Mouse (Mus musculus) heart, postnatal 4 days (tissue): Measurements from ENCODE around the gene Gaa. TPM values are rescaled to one million over a fixed set of nuclear protein-coding genes. Genes with fewer than 3 reads are reported as not detected.
A peak's percentile ranks its signal among the peaks of the same experiment; 100 is the strongest.
"Not testable (repeated sequence)": the region's sequence is repeated elsewhere in the genome, so short reads cannot be mapped to it uniquely, and the experiment has no call there.

Experiments
- DNase-seq: peaks from one replicate; pipeline ENCODE4 v3.0.0; 2021
- total RNA-seq, 2 experiments: library from RNA; stranded (reverse); gene quantifications; 2 replicates each; pipeline ENCODE4 v1.2.3; 2021

The Gaa gene
- total RNA-seq, 2 experiments from 2014 or later, result 52.1 to 53.2 TPM

DNA sequence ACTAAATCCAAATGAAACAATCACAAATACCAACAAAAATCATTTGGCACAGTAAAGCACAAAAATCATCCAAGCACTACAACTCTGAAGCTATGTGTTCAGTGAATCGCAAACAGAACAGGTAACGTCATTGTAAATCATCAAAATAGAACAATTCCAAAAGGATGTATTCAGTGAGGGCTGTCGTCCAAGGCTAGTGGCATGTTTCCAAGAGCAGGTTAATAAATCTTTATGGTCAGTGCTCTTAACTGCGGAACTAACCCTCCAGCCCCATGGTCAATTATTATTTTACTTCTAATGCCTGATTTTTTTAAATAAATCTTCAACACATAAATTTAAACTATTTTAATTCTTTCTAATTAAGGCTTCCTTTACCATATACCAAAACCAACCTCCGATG, 11.1 kb upstream of the Gaa start:
- DNase-seq, result not testable (repeated sequence)

DNA sequence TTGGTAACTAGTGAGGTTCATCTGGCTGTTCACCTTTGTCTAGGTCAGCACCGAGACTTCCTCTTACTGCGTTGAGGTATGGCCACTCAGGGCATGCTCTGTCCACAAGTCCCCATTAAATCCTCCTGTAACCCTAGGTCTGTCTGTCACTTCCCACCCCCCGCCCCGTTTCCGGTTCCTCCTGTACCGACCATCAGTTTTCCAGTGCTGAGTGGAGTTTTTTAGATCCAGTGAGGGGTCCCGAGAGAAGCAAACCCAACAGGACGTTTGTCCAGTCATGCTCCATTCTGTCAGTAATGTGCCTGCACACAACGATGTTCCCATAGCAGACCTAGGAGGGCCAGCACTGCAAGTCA, 9.5 kb upstream of the Gaa start:
- no peak for DNase-seq

DNA sequence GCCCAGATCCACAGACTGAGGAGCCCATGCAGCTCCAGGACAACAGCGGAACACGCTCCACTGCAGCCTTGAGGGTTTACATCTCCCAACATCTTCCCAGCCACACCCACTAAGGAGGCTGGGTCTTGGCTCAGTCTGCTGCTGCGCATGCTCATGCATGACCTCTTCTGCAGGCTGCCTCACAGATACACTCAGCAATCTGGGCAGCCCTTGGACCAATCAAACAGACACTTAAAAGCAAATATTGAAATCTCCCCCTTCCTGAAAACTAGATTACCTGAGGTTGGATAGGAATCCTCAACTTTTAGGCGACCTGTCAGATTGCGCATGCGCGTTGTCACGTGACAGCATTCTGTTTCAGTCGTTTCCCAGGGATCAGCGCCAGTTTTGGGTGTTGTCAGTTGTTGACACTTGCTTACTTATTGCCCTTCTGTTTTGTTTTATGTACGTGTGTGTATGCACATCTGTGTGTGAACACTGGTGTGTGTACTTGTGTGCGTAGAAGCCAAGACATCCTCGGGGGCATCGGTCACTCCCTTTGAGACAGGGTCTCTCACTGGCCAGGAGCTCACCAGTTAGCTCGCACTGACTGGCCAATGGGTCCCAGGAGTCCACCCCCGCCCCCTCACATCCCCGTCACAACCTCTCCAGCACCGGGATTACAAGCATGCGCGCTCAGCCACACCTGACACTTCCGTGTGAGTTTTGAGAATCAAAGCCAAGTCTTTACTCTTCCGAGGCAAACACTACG, 8.9 kb upstream of the Gaa start:
- peak; percentile 70 for DNase-seq

GRCm38 (mm10) chr11:119259977-119260376, 7.7 kb upstream of the Gaa start:
- DNase-seq, result no peak

GRCm38 (mm10) chr11:119264413-119264812, 3.3 kb upstream of the Gaa start:
- no peak for DNase-seq

- DNase-seq, result no peak
These were observed 1.9 kb upstream of the Gaa start for GRCm38 (mm10) chr11:119265811-119266210.

DNA sequence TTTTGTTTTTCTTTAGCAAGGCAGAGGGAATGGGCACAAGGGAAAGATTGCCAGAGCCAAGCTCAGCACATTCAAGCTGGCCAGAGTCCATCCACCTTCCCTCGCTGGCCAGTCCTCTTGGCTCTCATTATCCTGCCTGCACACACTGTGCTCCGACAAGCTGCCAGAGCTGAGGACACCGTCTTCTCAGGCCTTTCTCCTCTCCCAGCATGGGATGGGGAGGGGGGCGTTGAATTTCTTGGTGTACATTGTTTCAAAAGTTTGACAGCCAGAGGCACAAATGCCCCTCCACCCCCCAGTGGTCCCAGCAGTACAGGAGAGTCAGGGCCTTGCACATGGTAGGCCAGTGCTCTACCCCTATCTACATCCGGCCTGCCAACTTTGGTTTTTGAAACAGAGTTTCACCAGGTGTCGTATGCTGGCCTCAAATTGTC, 429 bp upstream of the Gaa start:
- DNase-seq, result peak; percentile 42

- DNase-seq, result no peak
These were observed 989 bp downstream of the Gaa start for GRCm38 (mm10) chr11:119268557-119269195.

GRCm38 (mm10) chr11:119272492-119272891, 4.8 kb downstream of the Gaa start:
- DNase-seq, result not testable (repeated sequence)

DNA sequence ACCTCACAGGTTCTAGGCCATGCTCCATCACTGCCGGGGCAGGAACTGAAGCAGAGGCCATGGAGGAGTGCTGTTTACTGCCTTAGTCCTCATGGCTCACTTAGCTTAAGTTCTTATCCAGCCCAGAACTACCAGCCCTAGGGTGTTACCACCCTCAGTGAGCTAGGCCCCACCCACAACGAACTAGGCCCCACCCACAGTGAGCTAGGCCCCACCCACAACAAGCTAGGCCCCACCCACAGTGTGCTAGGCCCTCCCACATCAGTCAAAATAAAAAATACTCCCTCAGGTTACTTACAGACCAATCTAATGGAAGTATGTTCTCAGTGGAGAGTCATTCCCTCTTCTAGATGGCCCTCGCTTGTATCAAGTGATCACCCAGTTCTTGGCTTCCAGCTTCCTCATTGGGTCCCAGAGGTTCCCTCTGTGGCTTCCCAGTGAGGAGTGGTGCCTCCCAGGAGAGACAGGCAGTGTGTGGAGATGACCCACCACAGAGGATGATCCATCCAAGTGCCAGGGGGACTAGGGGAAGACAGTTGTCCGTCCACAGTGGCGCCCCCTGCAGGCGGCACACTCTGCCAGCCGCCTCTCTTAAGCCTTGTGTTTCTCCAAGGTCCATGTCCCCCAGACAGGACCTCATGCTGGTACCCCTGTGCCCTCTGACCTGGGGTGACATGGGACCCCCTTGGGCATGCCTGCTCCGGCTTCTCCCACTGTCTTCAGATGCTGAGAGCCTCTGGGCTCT, 5.7 kb downstream of the Gaa start:
- DNase-seq, result no peak

- DNase-seq, result no peak
These were observed 13.3 kb downstream of the Gaa start for GRCm38 (mm10) chr11:119281030-119281429.

DNA sequence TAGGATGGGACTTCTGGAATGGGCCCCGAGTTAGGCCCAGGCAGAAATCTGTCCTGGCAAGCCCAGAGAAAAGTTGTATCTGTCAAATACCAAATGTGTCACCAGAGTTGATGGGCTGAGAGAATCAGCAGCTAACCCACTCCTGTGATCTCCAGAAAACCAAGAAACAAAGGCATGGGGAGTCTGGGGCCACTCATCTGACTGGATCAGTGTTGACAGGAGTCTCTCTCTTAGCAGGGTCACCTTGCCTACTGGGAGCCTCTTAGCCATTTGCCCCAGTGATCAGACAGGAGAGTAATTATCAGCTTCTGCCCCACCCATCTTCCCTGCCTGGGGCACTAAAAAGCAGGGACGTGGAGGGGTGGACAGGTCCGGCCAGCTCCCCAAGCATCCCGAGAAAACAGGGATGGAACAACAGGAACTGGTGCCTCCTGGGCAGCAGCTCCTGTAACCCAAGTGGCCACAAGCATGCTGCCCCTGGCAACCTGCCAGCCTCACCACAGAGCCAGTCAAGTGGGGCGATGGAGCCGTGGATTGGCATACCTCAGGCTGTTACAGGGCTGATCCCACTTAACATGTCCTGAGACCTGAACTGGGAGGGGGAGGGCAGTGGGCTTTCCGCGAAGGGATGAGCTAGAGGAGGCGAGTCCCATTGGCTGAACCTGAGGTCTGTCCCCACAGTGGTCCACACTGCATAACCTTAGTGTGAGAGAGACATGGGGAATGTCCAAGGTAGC, 18.3 kb downstream of the Gaa start:
- DNase-seq, result peak; percentile 42

DNA sequence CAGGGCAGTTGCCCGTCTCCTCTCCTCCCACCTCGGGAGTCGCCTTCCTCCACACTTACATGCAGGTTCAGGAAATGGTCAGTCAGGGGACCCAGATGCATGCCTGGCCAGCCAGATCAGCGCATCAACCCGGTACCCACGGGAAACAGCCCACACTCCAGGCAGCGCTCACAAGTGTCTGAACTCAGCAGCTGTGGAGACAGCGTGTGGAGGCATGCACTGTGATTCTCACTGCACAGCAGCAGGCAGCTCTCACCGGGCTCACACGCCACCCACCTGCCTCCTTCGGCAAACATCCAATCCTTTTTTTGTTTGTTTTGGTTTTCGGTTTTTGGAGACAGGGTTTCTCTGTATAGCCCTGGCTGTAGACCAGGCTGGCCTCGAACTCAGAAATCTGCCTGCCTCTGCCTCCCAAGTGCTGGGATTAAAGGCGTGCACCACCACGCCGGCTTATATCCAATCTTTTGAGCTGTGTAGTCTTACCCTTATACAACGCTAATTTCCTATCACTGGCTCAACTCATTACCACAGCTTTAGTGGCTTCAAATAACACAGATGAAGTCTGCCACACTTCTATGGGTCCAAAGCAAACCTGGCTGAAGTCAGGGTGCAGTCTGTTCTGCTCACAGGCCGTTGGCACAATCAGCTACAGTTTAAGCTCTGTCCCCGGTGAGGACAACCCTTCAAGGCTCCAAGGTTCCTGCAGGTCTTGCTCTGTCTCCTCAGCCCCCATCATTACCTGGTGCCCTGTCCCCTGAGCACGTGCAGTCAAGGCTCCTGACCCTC, 19.7 kb downstream of the Gaa start:
- no peak for DNase-seq

GRCm38 (mm10) chr11:119292861-119293260, 25.2 kb downstream of the Gaa start:
- DNase-seq, result not testable (repeated sequence)

GRCm38 (mm10) chr11:119297996-119298395, 30.3 kb downstream of the Gaa start:
- no peak for DNase-seq

DNA sequence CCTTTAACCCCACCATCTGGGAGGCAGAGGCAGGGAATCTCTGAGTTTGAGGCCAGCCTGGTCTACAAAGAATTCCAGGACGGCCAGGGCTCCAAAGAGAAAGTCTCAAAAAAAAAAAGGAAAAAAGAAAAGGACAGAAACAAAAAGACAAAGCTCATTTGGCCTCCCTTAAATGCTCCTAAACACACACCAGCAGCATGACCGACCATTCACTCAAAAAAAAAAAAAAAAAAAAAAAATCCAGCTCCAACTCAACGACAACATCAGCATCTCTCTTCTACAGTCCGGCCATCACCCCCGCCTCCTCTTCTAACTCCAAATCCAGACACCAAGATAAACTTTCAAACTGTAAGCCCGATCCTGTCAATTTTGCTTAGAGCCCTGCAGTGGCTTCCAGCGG, 31.2 kb downstream of the Gaa start:
- no peak for DNase-seq

DNA sequence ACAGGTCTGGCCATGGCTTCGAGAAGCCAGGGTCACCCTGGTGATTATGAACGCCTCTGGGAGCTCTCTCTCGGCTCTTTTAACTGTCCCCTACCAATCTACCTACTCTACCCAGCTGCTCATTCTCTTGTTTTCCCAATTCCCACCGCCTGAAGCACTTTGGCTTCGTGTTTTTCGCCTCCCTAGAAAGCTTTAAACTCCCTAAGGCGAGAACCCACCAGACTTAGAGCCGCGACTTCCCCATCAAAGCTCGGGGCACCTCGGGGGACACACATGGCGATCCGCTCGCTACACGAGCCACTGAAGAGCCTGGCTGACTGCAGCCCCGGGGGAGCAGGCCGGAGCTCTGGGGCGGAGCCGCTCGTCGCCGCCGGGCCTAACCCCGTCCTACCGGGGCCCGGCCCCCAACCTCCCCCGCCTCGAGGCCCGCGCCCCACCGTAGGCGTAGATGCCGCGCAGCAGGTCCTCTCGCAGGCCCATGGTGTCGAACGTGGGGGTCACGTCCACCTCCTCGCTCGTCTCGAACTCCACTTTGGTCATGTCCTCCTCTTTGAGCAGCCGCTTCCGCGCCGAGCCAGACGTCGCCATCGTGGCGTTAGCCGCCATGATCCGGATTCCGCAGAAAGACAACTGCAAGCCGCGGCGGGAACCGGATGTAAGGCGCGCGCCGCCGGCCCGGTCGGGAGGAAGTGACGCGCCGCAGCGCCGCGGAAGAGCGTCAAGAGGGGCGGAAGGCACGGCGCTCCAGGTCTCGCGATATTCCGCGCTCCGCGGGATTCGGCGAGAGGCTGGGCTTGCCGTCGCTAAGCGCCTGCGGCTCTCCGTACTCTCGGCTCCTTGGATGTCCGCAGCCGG, 31.9 kb downstream of the Gaa start, which contains the start of gene Eif4a3:
Gene Eif4a3 (minus strand): TSS at position 699 of the 855 bp plus-strand sequence.
- peak; percentile 99 for DNase-seq

DNA sequence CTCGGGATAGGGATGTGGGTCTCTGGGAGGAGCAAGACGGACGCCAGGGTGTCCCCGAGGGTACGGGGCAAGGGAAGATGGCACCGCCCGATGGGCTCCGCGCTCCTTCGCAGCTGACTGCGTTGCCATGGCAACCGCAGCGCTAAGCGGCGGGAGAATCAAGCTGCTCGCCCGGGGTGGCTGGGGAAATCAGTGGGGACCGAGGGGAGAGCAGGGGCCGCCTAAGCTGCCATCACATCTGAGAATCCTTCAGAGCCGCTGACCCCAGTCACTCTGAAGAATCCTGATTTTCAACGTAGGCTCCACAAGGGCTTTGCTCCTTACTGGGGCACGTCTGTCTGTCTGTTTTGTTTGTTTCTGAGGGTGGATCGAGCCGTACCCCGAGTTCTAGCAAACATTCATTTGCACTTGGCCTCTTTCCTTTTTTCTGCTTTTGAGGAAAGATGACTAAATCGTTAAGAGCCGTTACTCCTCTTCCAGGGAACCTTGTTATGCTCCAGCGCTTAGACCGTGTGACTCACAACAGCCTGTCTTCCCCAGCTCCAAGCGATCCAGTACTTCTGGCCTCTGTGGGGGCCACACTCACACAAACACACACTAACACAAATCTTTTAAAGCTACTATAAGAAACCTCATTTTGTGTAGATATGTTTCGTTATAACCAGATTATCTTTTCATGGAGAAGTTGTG, 32.7 kb downstream of the Gaa start:
- no peak for DNase-seq

DNA sequence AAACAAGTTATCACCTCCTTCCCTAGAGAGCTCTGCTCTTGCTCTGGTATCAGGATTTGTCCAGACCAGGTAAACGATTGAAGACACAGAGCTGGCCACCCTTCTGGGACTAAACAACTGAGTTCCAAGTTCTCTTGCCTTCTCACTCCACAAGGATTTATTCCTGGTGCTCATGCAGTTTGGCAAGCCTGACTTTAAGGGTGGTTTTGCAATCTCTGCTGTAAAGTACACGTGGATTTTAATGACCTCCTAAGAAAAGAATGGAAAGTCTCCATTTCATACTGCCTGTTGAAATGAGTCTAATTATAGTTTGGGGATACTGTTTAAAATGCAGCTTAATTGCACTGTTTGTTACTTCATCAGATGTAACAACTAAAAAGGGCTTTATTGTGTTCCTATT, 33.3 kb downstream of the Gaa start:
- DNase-seq, result no peak
